Mouse (Mus musculus) neural tube, embryonic 11.5 days (tissue): ENCODE data around the gene Cox5a. TPM values are rescaled to one million over a fixed set of nuclear protein-coding genes. Genes with fewer than 3 reads are reported as not detected.

Experiments used
- polyA plus RNA-seq: library from polyadenylated mRNA; unstranded; fragments of >200 nt; fragmentation: Nextera tagmentation; extraction: Ambion mirVana; gene quantifications from 2 replicates; pipeline ENCODE4 v1.2.1, GENCODE M21; 2014

The Cox5a gene
- polyA plus RNA-seq, 1 experiment from 2014 or later: 688 TPM

Other genes with a start within 250 kb of the Cox5a start
- 22.5 and 24.7 TPM in 2 replicates for gene Ppcdc, start 81.2 kb upstream of the Cox5a start, polyA plus RNA-seq
- gene Scamp5, start 53.2 kb upstream of the Cox5a start, polyA plus RNA-seq: 13.2 and 15.0 TPM in 2 replicates
- 8.7 and 8.8 TPM in 2 replicates for gene Rpp25, start 17.2 kb upstream of the Cox5a start, polyA plus RNA-seq
- gene Fam219b, start 16.3 kb downstream of the Cox5a start, polyA plus RNA-seq: 15.9 and 18.2 TPM in 2 replicates
- gene Mpi, start 31.5 kb downstream of the Cox5a start, polyA plus RNA-seq: 52.8 and 53.0 TPM in 2 replicates
- 56.7 and 59.6 TPM in 2 replicates for gene Scamp2, start 39.7 kb downstream of the Cox5a start, polyA plus RNA-seq
- 7.3 and 10.9 TPM in 2 replicates for gene Ulk3, start 68.2 kb downstream of the Cox5a start, polyA plus RNA-seq
- gene Cplx3, start 85.0 kb downstream of the Cox5a start, polyA plus RNA-seq: 0.42 TPM in 1 of 2 replicates, not detected in the other
- gene Lman1l, start 99.5 kb downstream of the Cox5a start, polyA plus RNA-seq: not detected in 2 replicates
- gene Csk, start 132.4 kb downstream of the Cox5a start, polyA plus RNA-seq: 29.9 and 35.2 TPM in 2 replicates
- gene Cyp1a2, start 162.4 kb downstream of the Cox5a start, polyA plus RNA-seq: not detected in 2 replicates
- not detected in 2 replicates for gene Cyp1a1, start 166.7 kb downstream of the Cox5a start, polyA plus RNA-seq
- 30.2 and 31.1 TPM in 2 replicates for gene Edc3, start 187.3 kb downstream of the Cox5a start, polyA plus RNA-seq
- gene Clk3, start 244.6 kb downstream of the Cox5a start, polyA plus RNA-seq: 88.4 and 97.3 TPM in 2 replicates